8 mouse cellular contexts compared by ENCODE assay signal in genomic region chr11:26387087-26387611, GRCm38 (mm10). TPM values are rescaled to one million over a fixed set of nuclear protein-coding genes. Genes with fewer than 3 reads are reported as not detected.
DNase-seq lines count a peak whose midpoint lies in the region; ATAC-seq and TF ChIP-seq lines count a peak whose summit lies in the region.

No protein-coding gene starts in this region.

- H3K27me3 ChIP-seq in kidney, embryonic 14.5 days (ENCODE audit: control insufficient read depth, insufficient read depth, low read length), result no peaks in the 10 kb centered on the region
- H3K27me3 ChIP-seq in limb, embryonic 15.5 days, result no peaks in the 10 kb centered on the region

- no peak for TF ChIP-seq POLR2A in bone marrow macrophage, adult 2 months (IDR thresholded peaks at IDR 0.05; ENCODE audit: borderline replicate concordance, low read depth, low read length)
- TF ChIP-seq POLR2A in embryonic fibroblast, embryonic 13.5 days (IDR thresholded peaks at IDR 0.05; ENCODE audit: low read depth, low read length), result peak; percentile 72

- peak overlapping the region; percentile 79 for H3K9ac ChIP-seq in kidney, embryonic 14.5 days (ENCODE audit: low read depth, low read length)
- peak overlapping the region; percentile 71 for H3K9ac ChIP-seq in limb, embryonic 15.5 days

- ATAC-seq in kidney, embryonic 14.5 days (ENCODE audit: low FRiP score, low TSS enrichment), result peak; percentile 100
- ATAC-seq in limb, embryonic 15.5 days (ENCODE audit: insufficient number of reproducible peaks, low FRiP score, low TSS enrichment, low read depth), result peak; percentile 99

- H3K9me3 ChIP-seq in kidney, embryonic 14.5 days (ENCODE audit: control insufficient read depth, low read length), result no peaks in the 10 kb centered on the region
- no peaks in the 10 kb centered on the region for H3K9me3 ChIP-seq in limb, embryonic 15.5 days

- under 1% methylated on average over 42 of the region's 42 CpGs for WGBS in kidney, embryonic 14.5 days
- WGBS in limb, embryonic 15.5 days, result under 1% methylated on average over 42 of the region's 42 CpGs

- no peaks in the 10 kb centered on the region for H3K36me3 ChIP-seq in kidney, embryonic 14.5 days (ENCODE audit: control insufficient read depth, insufficient read depth, low read length)
- no peaks in the 10 kb centered on the region for H3K36me3 ChIP-seq in limb, embryonic 15.5 days

- DNase-seq in A20 (ENCODE audit: low read depth, low spot score), result peak; percentile 98
- peak; percentile 88 to 93 for DNase-seq in heart, adult 9 months (ENCODE audit: low spot score in 2 of 2)
- DNase-seq in monocyte, adult 2 months (ENCODE audit: low read depth in 1 of 2, low spot score in 2 of 2), result peak; percentile 71 to 86
- peak; percentile 90 to 93 for DNase-seq in spleen, postnatal 36 days (ENCODE audit: low spot score in 2 of 2)

- TF ChIP-seq CTCF in bone marrow macrophage, adult 2 months (IDR thresholded peaks at IDR 0.05; ENCODE audit: low read depth, low read length), result no peak
- peak; percentile 33; the same call in 1 of the 2 replicates for TF ChIP-seq CTCF in embryonic fibroblast, embryonic 13.5 days (IDR thresholded peaks at IDR 0.05; ENCODE audit: borderline replicate concordance, insufficient read depth, low read length)

- peak overlapping the region; percentile 55 for H3K4me2 ChIP-seq in kidney, embryonic 14.5 days (replicated peaks; ENCODE audit: low read depth, low read length)
- peak overlapping the region; percentile 63 for H3K4me2 ChIP-seq in limb, embryonic 15.5 days

- H3K4me3 ChIP-seq in bone marrow macrophage, adult 2 months (ENCODE audit: insufficient read depth, low read length), result peak overlapping the region; percentile 86
- H3K4me3 ChIP-seq in embryonic fibroblast, embryonic 13.5 days (ENCODE audit: insufficient read depth, low read length), result peak overlapping the region; percentile 80
- peak overlapping the region; percentile 68 for H3K4me3 ChIP-seq in kidney, embryonic 14.5 days (ENCODE audit: low read length)
- H3K4me3 ChIP-seq in limb, embryonic 15.5 days, result peak overlapping the region; percentile 62

- peak overlapping the region; percentile 83 for H3K27ac ChIP-seq in bone marrow macrophage, adult 2 months (ENCODE audit: insufficient read depth, low read depth, low read length)
- H3K27ac ChIP-seq in embryonic fibroblast, embryonic 13.5 days (ENCODE audit: insufficient read depth, low read length), result peak overlapping the region; percentile 69
- H3K27ac ChIP-seq in kidney, embryonic 14.5 days (ENCODE audit: low read depth, low read length), result peak overlapping the region; percentile 82
- peak overlapping the region; percentile 91 for H3K27ac ChIP-seq in limb, embryonic 15.5 days

- H3K4me1 ChIP-seq in bone marrow macrophage, adult 2 months (ENCODE audit: control insufficient read depth, insufficient read depth, low read length), result 0 out of 2 replicates have a peak, but pooled peaks cover 2% of the 10 kb centered on the region
- H3K4me1 ChIP-seq in embryonic fibroblast, embryonic 13.5 days (ENCODE audit: control insufficient read depth, insufficient read depth, low read length), result no peaks in the 10 kb centered on the region
- peaks cover 3% of the 10 kb centered on the region; the same call in 1 of the 2 replicates for H3K4me1 ChIP-seq in kidney, embryonic 14.5 days (ENCODE audit: control insufficient read depth, insufficient read depth, low read length)
- H3K4me1 ChIP-seq in limb, embryonic 15.5 days, result no peaks in the 10 kb centered on the region; the same call in 1 of the 2 replicates

RNA-seq across cellular contexts. Expression of gene Fancl, which starts 1.2 kb away (rescaled TPM):
- polyA plus RNA-seq in bone marrow macrophage, adult 2 months (2012; ENCODE audit: insufficient read depth, insufficient read length, missing spikeins), result 10.1 and 13.3 TPM in 2 replicates
- 10.1 and 10.5 TPM in 2 replicates for polyA plus RNA-seq in embryonic fibroblast, embryonic 13.5 days (2011; ENCODE audit: insufficient read length, low read depth, missing spikeins)
- polyA plus RNA-seq in kidney, embryonic 14.5 days (2014; fragmentation: Nextera tagmentation; extraction: Ambion mirVana), result 30.7 and 33.6 TPM in 2 replicates
- 21.2 and 24.8 TPM in 2 replicates for polyA plus RNA-seq in limb, embryonic 15.5 days (2015; fragmentation: Nextera tagmentation; extraction: Ambion mirVana)

Comparison
In these comparisons a context has a peak if more than half of its experiments do, and no peak if none do; other contexts are left out.
1. Peak in every context shown above with its lines: DNase-seq, ATAC-seq, H3K4me3 ChIP-seq and H3K27ac ChIP-seq.